Mouse (Mus musculus): ENCODE data around the gene Ncapd3. TPM values are rescaled to one million over a fixed set of nuclear protein-coding genes. Genes with fewer than 3 reads are reported as not detected.

Gene Ncapd3
- polyA plus RNA-seq, 1 experiment from 2014 or later = 33.2 TPM

DNA sequence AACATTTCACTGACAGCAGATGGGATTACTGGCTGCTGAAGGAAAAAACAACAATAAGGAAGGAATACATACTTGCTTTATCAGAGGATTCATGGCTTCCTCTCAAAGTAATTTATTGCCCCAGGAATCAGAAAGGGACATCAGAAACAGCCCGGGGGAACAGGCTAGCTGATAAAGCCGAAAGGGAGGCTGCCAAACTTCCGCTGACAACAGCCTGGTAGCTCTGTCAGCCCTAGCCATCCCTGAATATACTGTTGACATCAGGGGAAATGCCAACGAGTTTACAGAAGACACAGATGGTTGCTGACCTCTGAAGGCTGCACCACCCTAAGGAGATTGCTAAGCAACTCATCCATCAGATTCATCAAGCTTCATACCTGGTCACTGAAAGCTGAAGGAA, 98.7 kb downstream of the Ncapd3 start:
- no peak for ATAC-seq (ENCODE audit: borderline replicate concordance, extremely low read depth, low FRiP score, low TSS enrichment)
- WGBS = 51% methylated on average over 4 of the region's 4 CpGs

DNA sequence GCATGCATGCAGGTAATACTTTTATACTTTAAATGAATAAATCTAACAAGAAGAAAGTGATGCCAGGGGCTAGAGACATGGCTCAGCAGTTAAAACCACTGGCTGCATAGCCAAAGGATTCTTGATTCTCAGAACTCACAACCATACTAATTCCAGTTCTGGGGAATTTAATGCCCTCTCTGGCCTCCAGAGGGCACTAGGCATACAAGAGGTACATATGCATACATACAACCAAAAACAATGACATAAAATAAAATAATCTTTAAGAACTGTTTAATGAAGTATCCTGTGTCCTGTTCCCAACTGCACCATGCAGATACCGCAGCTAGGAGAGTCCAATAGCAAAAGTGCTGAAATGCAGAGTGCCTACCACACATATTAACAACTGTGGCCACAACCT, 104.4 kb downstream of the Ncapd3 start:
- H3K4me1 ChIP-seq = no peaks in the 10 kb centered on the region
- no peak overlapping the region for H3K9ac ChIP-seq
- H3K9me3 ChIP-seq = no peaks in the 10 kb centered on the region
- no peaks in the 10 kb centered on the region for H3K36me3 ChIP-seq
- no peak for ATAC-seq (ENCODE audit: borderline replicate concordance, extremely low read depth, low FRiP score, low TSS enrichment)
- H3K27ac ChIP-seq = no peak overlapping the region
- WGBS = 62% methylated on average over 1 of the region's 1 CpGs
- H3K4me2 ChIP-seq = no peak overlapping the region
- H3K4me3 ChIP-seq = no peak overlapping the region
- no peaks in the 10 kb centered on the region for H3K27me3 ChIP-seq

More for the DNA sequence above, 98.7 kb downstream of the Ncapd3 start:
- H3K4me2 ChIP-seq = no peak overlapping the region
- no peak overlapping the region for H3K27ac ChIP-seq
- no peak overlapping the region for H3K4me3 ChIP-seq
- no peaks in the 10 kb centered on the region for H3K9me3 ChIP-seq
- H3K4me1 ChIP-seq = peaks cover 3% of the 10 kb centered on the region; the same call in 1 of the 2 replicates
- no peaks in the 10 kb centered on the region for H3K27me3 ChIP-seq
- H3K9ac ChIP-seq = no peak overlapping the region
- no peaks in the 10 kb centered on the region for H3K36me3 ChIP-seq

DNA sequence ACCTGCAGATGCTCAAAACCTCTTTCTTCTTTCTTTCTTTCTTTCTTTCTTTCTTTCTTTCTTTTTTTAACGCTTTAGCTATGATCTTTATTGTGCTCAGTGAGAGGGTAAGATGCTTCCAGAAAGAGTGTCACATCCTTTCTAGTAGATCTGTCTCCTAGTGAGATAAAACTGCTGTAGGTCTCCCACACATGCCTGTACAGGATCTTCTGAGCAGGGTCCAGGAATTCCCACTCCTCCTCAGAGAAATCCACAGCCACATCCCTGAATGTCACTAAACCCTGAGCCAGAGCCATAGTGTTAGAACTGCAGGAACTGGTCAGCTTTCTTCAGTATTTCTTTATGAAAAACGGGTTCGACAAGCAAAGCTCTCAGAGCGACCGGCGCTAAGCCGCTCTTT, 105.4 kb downstream of the Ncapd3 start:
- no peak overlapping the region for H3K9ac ChIP-seq
- no peaks in the 10 kb centered on the region for H3K4me1 ChIP-seq
- no peak overlapping the region for H3K4me2 ChIP-seq
- H3K9me3 ChIP-seq = no peaks in the 10 kb centered on the region
- no peaks in the 10 kb centered on the region for H3K36me3 ChIP-seq
- no peak overlapping the region for H3K27ac ChIP-seq
- WGBS = 85% methylated on average over 7 of the region's 7 CpGs
- H3K4me3 ChIP-seq = no peak overlapping the region
- ATAC-seq (ENCODE audit: borderline replicate concordance, extremely low read depth, low FRiP score, low TSS enrichment) = no peak
- H3K27me3 ChIP-seq = no peaks in the 10 kb centered on the region

DNA sequence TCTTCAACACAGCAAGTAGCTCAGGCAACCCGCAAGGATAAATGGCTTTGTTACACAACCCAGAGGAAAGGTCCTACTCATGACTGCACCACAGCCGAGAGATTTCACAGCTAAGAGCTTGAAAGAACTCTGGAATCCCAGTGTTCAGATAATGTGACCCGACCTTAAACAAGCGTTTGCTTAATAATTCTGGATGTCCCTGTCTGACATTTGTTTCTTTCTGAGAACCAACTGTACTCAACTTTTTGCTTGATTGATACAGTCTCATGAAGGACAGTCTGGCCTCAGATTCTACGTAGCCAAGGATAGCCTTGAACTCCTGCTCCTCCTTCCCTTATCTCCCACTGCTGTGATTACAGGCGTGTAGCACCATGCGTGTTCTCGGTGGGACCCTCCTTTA, 106.7 kb downstream of the Ncapd3 start:
- Histone ChIP-seq H3K9ac (no peak overlapping the region), H3K4me2 (no peak overlapping the region), H3K4me3 (no peak overlapping the region), H3K9me3 (no peaks in the 10 kb centered on the region), H3K27me3 (no peaks in the 10 kb centered on the region), H3K36me3 (0 out of 2 replicates have a peak, but pooled peaks cover 3% of the 10 kb centered on the region), H3K27ac (no peak overlapping the region), H3K4me1 (no peaks in the 10 kb centered on the region)
- WGBS = 69% methylated on average over 8 of the region's 8 CpGs
- ATAC-seq (ENCODE audit: borderline replicate concordance, extremely low read depth, low FRiP score, low TSS enrichment) = no peak

DNA sequence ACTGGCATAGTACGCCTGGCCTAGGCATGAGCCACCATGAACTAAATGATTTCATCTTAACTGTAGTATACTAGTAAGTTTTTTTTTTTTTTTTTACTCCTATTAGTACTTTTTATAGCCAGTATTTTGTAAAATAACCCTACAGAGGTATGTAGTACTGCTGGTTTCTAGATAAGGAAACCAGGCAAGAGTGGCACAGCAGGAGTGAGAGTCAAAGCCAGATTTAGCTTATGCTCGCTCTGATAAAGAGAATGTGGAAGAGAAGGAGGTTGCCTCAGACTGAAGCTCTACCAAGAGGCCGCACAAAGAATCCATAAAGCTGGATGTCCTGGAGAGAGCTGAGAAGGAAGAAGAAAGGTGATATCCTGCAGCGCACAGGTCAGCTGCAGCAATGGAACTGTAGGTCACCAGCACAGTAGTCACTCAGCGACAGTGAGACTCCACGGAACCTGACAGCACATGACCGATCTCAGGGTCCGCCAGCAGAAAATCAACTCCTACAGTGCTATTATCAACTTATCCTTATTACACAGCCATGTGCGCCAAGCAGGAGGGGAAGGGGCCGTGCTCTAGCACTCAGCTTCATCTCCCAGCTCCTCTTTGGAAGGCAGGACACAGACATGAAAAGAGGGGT, 110.6 kb downstream of the Ncapd3 start:
- H3K9ac ChIP-seq = no peak overlapping the region
- no peaks in the 10 kb centered on the region for H3K4me1 ChIP-seq
- WGBS = 94% methylated on average over 10 of the region's 10 CpGs
- no peaks in the 10 kb centered on the region for H3K9me3 ChIP-seq
- H3K4me2 ChIP-seq = no peak overlapping the region
- H3K27me3 ChIP-seq = no peaks in the 10 kb centered on the region
- H3K36me3 ChIP-seq = 0 out of 2 replicates have a peak, but pooled peaks cover 3% of the 10 kb centered on the region
- ATAC-seq (ENCODE audit: borderline replicate concordance, extremely low read depth, low FRiP score, low TSS enrichment) = no peak
- H3K27ac ChIP-seq = no peak overlapping the region
- no peak overlapping the region for H3K4me3 ChIP-seq

DNA sequence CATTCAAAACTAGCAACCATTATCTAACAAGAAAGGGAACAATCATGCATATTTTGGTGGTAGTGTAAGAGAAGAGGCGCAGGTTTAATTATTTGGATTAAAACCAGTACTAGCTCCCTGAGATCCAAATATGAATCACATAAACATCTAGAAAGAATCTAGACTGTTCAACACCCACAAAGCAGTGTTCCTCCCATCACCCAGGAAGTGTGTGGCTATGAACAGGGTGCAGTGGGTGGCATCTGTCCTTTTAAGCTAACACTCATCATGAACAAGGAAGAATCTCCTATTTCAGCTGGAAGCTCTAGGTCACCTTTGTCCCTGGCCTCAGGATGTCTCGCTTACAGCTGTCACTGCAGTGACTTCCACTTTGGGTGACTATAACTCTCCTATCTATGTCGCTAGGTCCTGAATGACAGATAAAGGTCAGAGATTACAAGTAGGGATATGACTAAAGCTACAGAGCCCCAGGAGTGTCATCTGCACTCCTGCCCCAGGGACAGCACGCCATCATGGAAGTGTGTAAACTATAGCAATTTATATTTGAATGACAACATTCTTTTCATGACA, 114.4 kb downstream of the Ncapd3 start:
- no peak overlapping the region for H3K27ac ChIP-seq
- 79% methylated on average over 4 of the region's 4 CpGs for WGBS
- ATAC-seq (ENCODE audit: borderline replicate concordance, extremely low read depth, low FRiP score, low TSS enrichment) = no peak

More for the DNA sequence above, 114.4 kb downstream of the Ncapd3 start:
- no peaks in the 10 kb centered on the region for H3K9me3 ChIP-seq
- no peak overlapping the region for H3K9ac ChIP-seq
- 0 out of 2 replicates have a peak, but pooled peaks cover 3% of the 10 kb centered on the region for H3K36me3 ChIP-seq
- H3K4me2 ChIP-seq = no peak overlapping the region
- no peaks in the 10 kb centered on the region for H3K27me3 ChIP-seq
- H3K4me3 ChIP-seq = no peak overlapping the region
- peaks cover 9% of the 10 kb centered on the region for H3K4me1 ChIP-seq

Other genes with a start within 250 kb of the Ncapd3 start
- 7.7 and 8.1 TPM in 2 replicates for gene Glb1l2, start 223.7 kb upstream of the Ncapd3 start, polyA plus RNA-seq (2015; fragmentation: Nextera tagmentation; extraction: Ambion mirVana)
- 0.10 and 0.25 TPM in 2 replicates for gene Glb1l3, start 169.3 kb upstream of the Ncapd3 start, polyA plus RNA-seq (2015; fragmentation: Nextera tagmentation; extraction: Ambion mirVana)
- gene Gm1110, start 107.1 kb upstream of the Ncapd3 start, polyA plus RNA-seq (2015; fragmentation: Nextera tagmentation; extraction: Ambion mirVana) = not detected in 2 replicates
- gene Acad8, start 30.6 kb upstream of the Ncapd3 start, polyA plus RNA-seq (2015; fragmentation: Nextera tagmentation; extraction: Ambion mirVana) = 48.5 and 53.5 TPM in 2 replicates
- 135 and 136 TPM in 2 replicates for gene Thyn1, start 30.5 kb upstream of the Ncapd3 start, polyA plus RNA-seq (2015; fragmentation: Nextera tagmentation; extraction: Ambion mirVana)
- gene Vps26b, start 110 bp upstream of the Ncapd3 start, polyA plus RNA-seq (2015; fragmentation: Nextera tagmentation; extraction: Ambion mirVana) = 30.5 and 32.4 TPM in 2 replicates
- gene Jam3, start 125.2 kb downstream of the Ncapd3 start, polyA plus RNA-seq (2015; fragmentation: Nextera tagmentation; extraction: Ambion mirVana) = 63.6 and 64.8 TPM in 2 replicates

All from lung, embryonic 15.5 days (tissue).